Mouse (Mus musculus) hindbrain, embryonic 10.5 days (tissue): ENCODE data around the gene Gm31571. TPM values are rescaled to one million over a fixed set of nuclear protein-coding genes. Genes with fewer than 3 reads are reported as not detected.
"Not testable (repeated sequence)": the region's sequence is repeated elsewhere in the genome, so short reads cannot be mapped to it uniquely, and the experiment has no call there.

Source experiments
- DNase-seq: peaks from one replicate; pipeline ENCODE4 v3.0.0-alpha.2; 2017; ENCODE audit warnings: low spot score
- H3K27ac ChIP-seq: fragments of 300-500 bp; sonication (generic); 2 replicates; pipeline ENCODE4 v1.5.1; 2016; ENCODE audit warnings: mild to moderate bottlenecking, moderate library complexity
- H3K27me3 ChIP-seq: fragments of 300-500 bp; sonication (generic); 2 replicates; pipeline ENCODE4 v1.6.1; 2016; ENCODE audit warnings: mild to moderate bottlenecking; ENCODE audit not compliant: poor library complexity, insufficient read depth, severe bottlenecking
- H3K36me3 ChIP-seq: fragments of 300-500 bp; sonication (generic); 2 replicates; pipeline ENCODE4 v1.6.1; 2016; ENCODE audit warnings: mild to moderate bottlenecking, moderate library complexity
- H3K4me1 ChIP-seq: fragments of 300-500 bp; sonication (generic); replicated peaks from 2 replicates; pipeline ENCODE4 v1.6.1; 2016; ENCODE audit warnings: mild to moderate bottlenecking
- H3K4me3 ChIP-seq: fragments of 300-500 bp; sonication (generic); 2 replicates; pipeline ENCODE4 v1.5.1; 2016; ENCODE audit warnings: mild to moderate bottlenecking, moderate library complexity
- H3K9me3 ChIP-seq: fragments of 300-500 bp; sonication (generic); 2 replicates; pipeline ENCODE4 v1.6.1; 2016; ENCODE audit warnings: mild to moderate bottlenecking, moderate library complexity
- WGBS: fragments of 180-500 bp; shearing (Covaris S2); methylation state at CpG from one replicate; pipeline ENCODE4 v1.1.7; 2016; 5-methylcytosine and 5-hydroxymethylcytosine counted together
- polyA plus RNA-seq: library from polyadenylated mRNA; unstranded; fragments of >200 nt; fragmentation: Nextera tagmentation; extraction: Ambion mirVana; gene quantifications from 2 replicates; pipeline ENCODE4 v1.2.1, GENCODE M21; 2016

Gene Gm31571
- not detected in 2 replicates for polyA plus RNA-seq

GRCm38 (mm10) chrY:22051253-22051652 is at the start of gene Gm31571:
Gm31571 (minus strand) TSS chrY:22051353.
- H3K36me3 ChIP-seq, H3K4me3 ChIP-seq, H3K9me3 ChIP-seq, H3K27ac ChIP-seq, DNase-seq, H3K4me1 ChIP-seq, H3K27me3 ChIP-seq: not testable (repeated sequence)
- WGBS = no CpG with 5 or more reads among the region's 6 CpGs
